Comparison of ENCODE assay signal across 11 mouse cellular contexts in the genomic region with DNA sequence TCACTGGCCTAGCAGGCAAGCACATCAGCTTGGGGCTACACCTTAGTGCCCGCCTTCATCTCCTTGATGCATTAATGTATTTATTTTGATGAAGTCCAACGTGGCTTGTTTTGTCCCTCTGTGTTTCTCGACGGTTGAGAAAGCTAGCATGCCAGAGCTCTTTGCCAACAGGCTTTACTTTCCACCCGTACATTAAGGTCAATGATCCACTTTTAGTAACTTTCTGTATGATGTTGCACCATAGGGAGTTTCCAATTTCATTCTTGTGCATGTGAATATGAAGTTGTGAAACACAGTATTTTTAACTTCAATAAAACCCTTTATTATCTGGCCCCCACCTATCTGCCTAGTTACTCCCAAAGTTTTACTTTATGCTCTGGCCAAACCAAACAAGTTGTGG.
"Had no signal": no experiment of that assay in that cellular context is flagged by ENCODE, and none has a peak within 500 bp of the region (broad histone marks: within the 10 kb centered on the region; RNA-seq: fewer than 3 reads in every experiment).

No protein-coding gene starts in this region.

- H3K9me3 ChIP-seq: limb, embryonic 15.5 days; liver, embryonic 12.5 days; midbrain, embryonic 13.5 days; neural tube, embryonic 15.5 days had no signal

- ATAC-seq: liver, embryonic 12.5 days; midbrain, embryonic 13.5 days had no signal

- H3K4me3 ChIP-seq: left cerebral cortex, adult 2 months; limb, embryonic 15.5 days; liver, embryonic 12.5 days; midbrain, embryonic 13.5 days; myocyte; neural tube, embryonic 15.5 days had no signal

- H3K27ac ChIP-seq: left cerebral cortex, adult 2 months; limb, embryonic 15.5 days; liver, embryonic 12.5 days; midbrain, embryonic 13.5 days; neural tube, embryonic 15.5 days; stomach, postnatal 0 days had no signal

- H3K4me2 ChIP-seq: limb, embryonic 15.5 days; liver, embryonic 12.5 days; lung, embryonic 14.5 days; midbrain, embryonic 13.5 days; neural tube, embryonic 15.5 days had no signal

- H3K36me3 ChIP-seq: limb, embryonic 15.5 days; liver, embryonic 12.5 days; midbrain, embryonic 13.5 days; neural tube, embryonic 15.5 days had no signal

- H3K27me3 ChIP-seq: limb, embryonic 15.5 days; liver, embryonic 12.5 days; midbrain, embryonic 13.5 days; neural tube, embryonic 15.5 days had no signal

- DNase-seq: kidney, adult 8-10 months; kidney, postnatal 25 days; lung, embryonic 14.5 days; thymus, postnatal 14 days had no signal

- H3K9ac ChIP-seq: limb, embryonic 15.5 days; liver, embryonic 12.5 days; lung, embryonic 14.5 days; midbrain, embryonic 13.5 days; neural tube, embryonic 15.5 days had no signal
